Mouse (Mus musculus) R1 (cell line): ENCODE measurements around the gene Mapkapk2.
"Not testable (repeated sequence)": the region's sequence is repeated elsewhere in the genome, so short reads cannot be mapped to it uniquely, and the experiment has no call there.

Experiments used
- DNase-seq: peaks from one replicate; pipeline ENCODE4 v3.0.0-alpha.2; 2018; ENCODE audit warnings: low read depth, low spot score

The Mapkapk2 gene

DNA sequence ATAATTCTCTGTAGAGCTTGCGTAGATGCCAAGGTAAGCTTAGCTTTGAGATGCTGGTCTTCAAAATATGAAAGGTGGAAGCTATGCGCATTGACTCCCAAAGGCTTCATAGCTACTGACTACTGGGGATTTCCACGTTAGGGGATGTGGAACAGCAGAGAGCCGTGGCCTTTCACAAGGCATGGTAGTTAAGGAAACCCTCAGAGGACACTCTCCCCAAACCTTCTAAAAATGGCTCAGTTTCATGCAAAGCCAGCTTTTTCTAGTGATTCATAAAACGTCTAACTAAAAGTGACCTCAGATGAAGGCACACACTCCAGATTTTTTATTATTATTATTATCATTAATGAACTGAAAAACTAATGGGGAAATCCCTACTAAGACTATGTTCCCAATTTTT, 47.6 kb downstream of the Mapkapk2 start:
- DNase-seq, result no peak

DNA sequence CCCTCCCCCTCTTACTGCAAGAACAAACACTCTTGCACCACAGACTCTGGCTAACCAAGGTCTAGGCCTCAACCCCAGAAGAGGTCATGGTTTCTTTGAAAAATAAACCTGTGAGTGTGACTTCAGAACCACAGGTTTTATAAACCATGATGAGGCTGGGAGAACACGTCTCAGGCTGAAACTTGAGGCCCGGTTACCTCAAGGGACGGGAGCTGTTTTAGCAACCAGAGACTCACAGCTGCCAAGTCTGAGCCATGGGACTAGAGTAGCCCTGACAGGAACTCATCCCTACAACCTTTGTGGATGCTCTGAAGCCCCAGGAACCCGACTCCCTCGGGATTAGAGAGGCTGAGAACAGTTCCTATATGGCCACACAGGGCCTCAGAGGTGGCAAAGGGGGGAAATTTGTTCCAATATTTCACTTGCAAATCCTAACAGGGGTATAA, 48.2 kb downstream of the Mapkapk2 start:
- DNase-seq, result no peak

DNA sequence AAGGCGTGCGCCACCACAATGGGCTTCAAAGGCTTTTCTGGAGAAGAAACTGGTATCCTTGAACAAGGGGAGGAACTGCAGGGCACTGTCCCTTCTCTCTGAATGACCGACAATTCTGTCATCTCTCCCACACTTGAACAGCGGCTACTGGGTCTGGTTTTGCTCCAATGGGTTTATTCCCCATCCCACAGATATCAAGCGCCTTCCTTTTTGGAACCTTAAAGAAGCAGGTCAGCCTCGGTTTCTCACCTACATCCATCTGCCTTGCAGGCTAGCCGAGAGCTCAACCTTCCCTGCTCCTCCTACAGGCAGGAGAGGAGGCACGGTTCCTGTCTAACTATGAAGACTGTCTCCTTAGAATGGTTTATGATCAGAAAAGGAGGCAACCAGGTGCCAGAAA, 48.7 kb downstream of the Mapkapk2 start:
- no peak for DNase-seq

DNA sequence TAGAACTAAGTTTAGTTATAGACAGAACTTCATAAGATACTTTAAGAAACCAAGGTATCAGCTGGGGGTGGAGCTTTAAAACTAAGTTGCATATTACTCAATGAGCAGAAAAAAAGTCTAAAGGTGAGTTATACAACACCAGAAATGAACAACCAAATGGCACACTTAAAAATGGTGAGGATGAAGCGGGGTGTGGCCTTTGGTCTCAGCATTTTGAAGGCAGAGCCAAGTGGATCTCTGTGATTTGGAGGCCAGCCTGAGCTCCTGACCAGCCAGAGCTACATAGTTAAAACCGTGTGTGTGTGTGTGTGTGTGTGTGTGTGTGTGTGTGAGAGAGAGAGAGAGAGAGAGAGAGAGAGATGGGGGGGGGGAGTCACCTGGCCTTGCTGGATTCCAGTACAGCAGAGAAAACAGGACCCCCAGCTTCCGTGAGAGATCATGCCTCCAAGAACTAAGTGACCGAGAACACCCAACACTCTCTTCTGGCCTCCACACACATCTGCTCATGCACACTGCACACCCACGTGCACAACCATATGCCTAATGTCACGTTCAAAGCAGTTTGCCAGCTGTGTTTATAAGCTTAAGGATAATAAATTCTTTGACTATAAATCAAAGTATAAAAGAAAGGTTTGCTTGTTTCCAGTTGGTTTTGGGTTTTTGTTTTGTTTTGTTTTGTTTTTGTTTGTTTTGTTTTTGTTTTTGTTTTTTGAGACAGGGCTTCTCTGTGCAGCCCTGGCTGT, 49.3 kb downstream of the Mapkapk2 start:
- no peak for DNase-seq

DNA sequence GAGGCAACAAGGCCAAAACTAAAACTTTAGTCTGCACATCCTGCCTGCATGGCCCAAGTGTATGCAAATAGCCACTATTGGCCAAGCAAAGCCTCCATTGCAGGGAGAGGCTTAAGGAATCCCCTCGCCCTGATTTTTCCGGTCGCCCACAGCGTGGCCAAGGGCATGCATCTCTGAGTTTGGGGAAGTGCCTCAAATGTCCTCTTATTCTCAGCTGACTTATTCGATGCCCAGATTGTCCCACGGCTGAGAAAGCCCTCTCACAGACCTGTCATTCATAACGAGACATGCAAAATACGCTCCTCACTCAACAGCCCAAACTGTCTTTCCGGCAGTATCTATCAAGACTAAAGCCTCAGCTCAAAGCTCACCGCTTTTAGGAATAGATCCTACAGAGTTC, 51.0 kb downstream of the Mapkapk2 start:
- DNase-seq, result no peak

DNA sequence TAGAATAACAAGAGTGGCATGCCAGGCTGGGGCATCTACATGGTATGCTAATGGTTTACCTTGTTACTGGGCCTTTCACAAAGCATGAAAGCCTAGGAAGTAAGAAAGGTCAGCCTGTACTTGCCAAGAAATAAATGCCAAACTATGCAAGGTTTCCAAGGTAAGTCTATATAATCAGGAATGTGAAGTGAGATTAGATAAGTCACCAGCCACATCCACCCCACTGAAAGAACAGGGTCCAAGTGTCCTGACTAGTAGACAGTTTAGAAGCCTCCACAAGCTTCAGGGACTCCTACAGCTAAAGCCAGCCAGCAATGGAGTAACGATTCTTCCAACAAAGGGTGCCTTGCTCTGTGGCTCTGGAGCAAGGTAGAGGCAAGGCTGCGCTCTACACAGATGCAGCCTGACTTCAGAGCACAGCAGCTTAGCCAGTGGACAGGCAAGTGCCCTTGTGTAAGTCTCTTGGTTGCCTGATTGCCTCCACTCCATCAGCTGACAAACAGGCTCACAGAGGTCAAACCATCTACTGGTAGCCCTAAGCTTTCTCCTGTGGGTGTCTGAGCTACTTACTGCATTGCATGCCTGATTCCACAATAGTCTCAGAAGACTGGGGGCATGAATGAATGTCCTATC, 51.8 kb downstream of the Mapkapk2 start:
- no peak for DNase-seq

DNA sequence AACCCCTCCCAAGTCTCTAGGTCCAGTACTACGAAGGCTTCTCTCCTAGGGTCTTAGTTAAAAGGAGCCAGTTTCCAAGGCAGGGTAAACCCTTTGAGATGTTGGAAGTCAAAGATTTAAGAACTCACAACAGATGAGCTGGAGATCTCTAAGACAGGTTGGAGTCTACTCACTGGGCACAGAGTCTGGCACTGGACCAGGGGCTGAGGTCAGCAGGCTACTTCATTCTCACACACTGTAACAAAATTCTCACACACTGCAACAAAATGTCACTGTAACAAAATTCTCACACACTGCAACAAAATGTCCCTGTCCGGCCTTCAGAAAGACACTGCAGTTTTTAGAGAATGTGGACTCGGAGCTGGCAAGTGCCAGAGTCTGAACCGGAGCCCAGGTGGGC, 54.0 kb downstream of the Mapkapk2 start:
- no peak for DNase-seq

DNA sequence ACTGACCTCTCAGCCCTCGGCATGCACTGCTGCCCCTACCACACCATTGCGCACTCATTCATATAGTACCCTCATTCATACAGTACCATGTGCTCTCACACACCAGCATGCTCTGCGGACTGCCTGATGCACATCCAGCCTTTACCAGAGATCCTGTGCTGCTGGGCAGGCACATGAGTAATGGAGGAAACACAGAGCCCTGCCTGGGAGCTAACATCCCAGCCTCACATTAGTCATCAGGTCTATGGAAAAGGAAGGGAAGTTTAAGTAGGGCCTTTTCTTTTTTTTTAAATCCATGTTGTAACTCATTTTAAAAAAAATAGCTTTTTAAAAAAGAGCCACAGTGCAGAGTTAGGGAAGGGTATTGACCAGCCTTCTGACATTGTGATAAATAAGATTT, 54.9 kb downstream of the Mapkapk2 start:
- DNase-seq, result no peak

DNA sequence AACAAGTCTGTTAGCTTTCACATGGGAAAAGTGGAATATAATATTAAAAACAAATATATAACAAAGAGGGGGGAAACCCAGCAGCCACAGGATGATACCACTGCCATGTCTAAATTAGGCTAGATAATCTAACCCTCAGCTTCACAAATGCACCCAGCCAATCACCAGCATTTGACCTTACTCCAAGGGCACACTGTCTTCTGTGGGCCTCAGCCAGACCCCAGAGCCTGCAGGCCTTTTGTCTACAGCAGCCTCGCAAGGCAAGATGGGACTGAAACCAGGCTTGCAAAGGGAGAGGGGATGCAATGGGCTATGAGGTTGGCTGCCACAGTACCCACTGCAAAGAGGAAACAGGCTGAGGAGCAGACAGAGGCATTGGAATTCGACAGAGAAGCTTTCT, 55.4 kb downstream of the Mapkapk2 start:
- DNase-seq, result no peak

DNA sequence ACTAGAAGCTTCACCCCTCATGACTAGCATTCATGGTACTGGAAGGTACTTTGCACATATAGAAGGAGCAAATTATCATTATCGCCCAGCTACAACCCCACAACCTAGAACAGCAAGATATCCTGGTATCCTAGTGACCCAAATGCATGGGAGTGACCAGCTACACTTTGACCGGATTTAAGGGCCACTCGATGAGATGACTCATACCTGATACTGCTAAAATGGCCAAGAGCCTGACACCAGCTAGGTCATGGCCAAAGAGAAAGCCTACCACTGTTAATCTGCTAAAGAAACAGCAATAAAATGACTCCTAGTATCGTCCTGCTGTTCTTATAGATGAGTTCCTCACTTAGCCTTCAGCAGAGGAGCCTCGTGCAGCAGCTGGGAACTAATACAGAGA, 58.1 kb downstream of the Mapkapk2 start:
- DNase-seq, result no peak

DNA sequence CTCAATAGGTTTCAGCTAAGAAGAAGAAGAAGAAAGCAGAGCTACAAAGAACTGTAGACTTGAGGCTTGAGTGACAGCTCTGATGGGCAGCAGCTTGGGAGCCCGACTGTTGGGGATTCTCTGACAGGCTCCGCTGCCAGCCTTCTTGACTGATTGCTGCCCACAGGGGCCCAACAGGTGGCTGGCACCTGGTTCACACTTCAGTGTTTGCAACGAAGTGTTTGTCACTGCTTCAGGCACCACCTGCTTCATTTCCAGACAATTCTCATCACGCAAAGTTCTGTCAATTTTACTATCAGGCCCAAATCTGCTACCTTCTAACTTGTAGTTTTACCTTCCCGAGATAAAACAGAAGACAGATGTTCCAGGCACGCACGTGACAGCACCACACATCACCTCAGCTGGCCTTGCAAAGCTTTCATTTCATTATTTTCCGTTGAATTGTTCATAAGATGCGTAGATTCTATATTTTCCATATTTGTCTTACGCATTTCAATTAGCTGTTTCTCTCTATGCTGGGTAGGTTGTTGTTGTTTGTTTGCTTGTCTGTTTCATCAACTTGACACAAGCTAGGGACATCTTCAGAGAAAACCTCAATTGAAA, 59.1 kb downstream of the Mapkapk2 start:
- DNase-seq, result no peak

DNA sequence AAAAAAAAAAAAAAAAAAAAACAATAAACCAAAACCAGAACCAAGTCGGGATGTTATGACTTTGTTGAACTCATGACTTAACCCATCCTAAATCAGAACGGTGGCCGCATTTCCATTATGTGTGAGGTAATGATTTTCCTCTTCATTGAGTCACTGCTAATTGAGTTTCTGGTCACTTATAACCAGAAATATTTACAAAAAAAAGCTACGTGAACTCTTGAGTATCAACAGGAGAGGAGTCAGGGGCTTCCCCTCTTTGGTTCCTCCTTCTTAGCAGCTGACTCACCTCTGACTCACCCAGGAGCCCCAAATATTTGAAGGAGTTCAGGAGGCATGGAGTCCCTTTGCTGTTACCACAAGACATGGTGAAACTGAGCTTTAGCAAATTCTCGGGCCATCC, 59.6 kb downstream of the Mapkapk2 start:
- no peak for DNase-seq

DNA sequence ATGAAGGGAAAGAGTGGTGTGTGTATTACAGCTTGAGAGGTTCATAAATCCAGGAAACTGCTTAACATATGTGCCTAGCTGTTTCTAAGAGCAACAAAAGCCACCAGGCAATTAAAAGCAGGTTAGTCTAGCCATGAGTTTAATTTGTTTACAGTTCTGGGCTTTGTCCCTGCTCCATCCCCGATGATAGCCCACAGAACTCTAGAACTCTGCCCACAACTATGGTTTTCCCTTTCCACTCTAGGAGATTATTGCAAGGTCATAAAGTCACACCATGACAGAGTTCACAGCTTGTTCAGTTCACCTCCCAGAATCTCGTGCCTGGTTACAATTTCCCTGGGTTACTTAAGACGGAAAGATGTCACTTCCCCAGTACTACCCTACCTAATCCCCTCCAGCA, 66.4 kb downstream of the Mapkapk2 start:
- DNase-seq, result no peak

DNA sequence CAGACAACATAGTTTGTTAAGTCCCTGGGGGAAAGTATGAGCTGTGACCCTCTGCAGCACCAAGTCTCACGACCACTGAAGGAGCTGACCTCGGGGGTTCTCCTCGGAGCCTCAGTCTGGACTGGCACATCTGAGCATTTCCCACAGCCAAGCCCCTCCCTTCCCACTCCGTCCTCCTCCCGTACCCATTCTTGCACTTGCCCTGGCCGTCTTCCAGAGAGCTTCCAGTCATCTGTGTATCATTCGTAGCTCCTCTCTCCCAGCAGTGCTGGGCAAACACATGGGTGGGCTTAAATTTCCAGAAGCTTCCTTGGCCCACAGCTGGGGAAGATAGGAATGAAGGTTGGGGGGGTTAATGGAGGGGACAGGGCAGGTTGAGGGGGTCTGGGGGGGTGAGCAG, 67.4 kb downstream of the Mapkapk2 start:
- DNase-seq, result no peak

DNA sequence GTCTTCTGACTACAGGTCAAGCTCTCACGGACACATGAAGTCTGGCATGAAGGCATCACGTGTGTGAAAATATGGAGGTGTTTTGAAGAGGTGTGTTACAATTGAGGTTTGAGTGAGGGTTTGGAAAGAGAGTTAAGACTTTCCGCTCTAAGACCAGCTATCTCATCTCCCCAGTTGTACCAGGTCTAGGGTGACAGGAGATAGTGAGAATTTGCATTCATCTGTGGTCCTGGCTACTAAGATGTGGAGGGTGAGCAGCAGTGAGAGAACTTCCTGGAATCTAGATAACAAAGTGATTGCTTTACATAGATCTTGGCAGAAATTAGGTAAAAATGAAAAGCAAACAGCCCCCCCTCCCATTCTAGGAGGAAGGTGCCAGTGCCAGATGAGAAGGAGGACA, 68.4 kb downstream of the Mapkapk2 start:
- DNase-seq, result no peak

DNA sequence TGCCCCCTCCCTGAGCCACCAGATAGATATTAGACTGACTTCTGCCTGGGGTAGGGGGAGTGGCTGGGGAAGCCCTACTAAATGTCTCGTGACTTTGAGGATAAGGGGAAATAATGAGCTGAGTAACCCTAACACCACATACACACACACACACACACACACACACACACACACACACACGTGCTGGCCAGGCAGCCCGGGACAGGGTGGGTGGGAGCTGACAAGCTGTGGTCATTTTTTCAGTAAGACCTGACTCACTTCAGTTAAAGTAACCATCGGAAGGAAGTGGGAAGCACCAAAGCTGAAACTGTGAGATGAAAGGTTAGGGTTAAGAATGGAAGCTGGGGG, 71.8 kb downstream of the Mapkapk2 start:
- DNase-seq, result no peak

DNA sequence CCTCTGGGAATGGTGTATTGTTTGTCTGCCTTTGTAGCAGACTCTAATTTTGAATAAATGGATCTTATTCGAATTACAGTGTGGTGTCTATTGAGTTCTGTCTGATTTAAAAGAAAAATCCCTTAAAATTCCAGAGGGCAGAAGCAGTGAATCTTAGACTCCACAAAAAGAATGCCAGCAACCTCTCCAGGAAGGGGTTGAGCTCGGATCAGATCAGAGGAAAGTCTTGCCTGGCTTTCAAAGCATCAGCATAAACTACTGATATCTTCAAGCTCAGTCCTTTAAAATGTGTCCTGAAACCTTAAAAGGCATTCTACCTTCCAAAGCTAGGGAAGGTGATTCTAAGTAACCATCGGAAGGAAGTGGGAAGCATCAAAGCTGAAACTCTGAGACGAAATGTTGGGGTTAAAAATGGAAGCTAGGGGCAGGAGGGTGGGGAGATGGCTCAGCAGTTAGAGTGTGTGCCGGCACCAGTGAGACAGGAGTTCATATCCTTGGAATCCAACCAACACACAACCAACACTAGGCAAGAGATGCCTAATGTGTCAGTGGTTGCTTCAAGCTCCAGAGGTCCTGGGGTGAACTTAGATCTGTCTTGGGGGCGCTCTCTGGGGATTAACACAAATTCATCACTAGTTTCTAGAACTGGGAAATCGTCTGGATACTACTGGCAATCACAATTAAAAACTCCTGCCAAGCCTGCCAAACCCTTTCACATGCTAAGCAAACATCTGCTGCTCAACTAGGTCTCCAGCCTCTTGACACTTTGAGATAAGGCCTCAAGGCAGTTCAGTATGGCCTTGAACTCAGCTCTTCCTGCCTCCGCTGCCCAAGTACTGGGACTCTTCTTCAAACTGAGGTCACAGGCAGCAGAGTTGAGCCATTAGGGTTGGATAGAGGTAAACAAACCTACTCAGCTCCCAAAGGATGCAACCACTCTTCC, 72.5 kb downstream of the Mapkapk2 start:
- DNase-seq, result no peak

DNA sequence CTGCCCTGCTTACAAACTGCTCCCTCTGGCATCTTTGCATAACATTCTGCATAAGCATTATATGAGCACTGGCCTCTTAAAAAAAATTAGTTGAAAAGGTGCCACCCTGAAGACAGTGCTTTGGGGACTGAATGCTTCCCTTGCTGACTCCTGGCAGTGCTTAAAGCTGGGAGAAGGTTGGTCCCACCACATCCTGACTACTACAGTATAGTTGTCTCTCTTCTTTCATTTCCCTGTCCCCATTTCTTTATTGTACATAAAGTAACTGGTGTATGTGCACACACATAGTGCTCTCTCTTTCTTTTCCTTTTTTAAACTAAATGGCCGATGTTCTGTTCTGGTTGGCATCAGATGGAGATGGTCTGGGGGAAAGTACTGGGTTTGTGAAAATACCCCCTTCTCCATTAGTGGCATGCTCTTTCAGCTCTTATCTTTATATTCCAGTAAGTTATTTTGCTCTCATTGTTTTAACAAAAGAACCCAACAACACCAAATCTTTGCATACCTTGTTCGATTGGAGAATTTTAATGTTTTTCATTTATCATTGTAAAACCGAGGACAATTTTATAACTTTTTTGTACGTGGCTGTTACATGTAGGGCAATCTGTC, 74.3 kb downstream of the Mapkapk2 start:
- not testable (repeated sequence) for DNase-seq

DNA sequence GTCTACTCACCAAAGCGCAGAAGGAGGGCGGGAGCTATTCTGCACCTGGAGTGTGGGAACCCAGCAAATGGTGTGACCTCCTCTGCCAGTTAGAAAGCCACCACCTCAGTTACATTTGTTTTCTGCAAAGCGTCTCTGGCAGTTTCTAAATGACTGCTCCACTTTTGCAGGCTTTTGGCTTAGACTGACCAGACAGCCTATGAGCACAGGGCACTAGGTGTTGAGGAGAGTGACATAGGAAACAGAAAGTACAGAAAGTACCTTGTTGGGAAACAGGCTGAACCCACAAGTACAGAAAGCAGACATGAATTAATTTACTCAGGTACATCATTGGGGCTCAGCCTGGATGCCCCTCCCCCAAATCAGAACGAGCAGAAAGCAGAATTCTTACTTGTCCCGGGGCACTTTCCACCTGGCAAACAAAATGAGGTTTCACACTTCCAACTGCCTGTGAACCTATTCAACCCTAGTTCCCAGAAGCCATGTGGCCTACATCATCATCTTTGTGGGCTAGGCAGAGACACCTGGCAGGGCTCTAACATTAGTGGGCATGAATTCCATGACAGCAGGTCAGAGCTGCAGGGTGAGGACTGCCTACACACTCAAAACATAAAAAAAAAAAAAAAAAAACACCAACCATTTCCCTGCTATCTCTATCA, 74.9 kb downstream of the Mapkapk2 start:
- DNase-seq, result no peak

DNA sequence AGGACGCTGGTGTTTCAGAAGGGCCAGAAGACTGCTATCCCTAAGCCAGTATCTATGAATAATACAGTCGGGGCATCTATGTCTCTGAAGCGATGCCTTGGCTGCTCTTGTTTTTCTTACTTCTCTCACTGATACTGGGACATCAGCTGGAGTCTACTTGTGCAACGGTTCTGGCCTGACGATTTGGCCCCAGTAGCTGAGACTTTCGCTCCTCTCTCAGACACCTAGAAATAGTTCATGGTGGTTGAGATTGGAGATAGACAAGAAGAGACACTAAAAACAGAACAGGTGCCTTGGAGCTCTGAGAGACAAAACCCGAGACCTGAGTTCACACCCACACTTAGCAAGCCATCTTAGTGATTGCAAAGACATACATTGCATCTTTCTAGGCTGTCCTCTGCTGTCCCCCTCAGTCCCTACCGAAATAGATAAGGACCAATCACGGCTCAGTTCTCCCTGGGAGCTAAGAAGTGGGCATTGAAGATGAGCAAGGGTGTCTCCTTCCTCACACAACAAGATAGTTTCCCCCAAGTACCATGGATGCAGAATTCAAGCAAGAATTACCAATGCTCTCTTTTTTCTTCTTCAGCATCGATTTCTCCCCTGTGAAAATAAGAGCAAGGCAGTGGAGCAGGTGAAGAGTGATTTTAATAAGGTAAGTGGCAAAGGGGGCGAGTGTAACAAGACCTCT, 75.6 kb downstream of the Mapkapk2 start:
- no peak for DNase-seq

DNA sequence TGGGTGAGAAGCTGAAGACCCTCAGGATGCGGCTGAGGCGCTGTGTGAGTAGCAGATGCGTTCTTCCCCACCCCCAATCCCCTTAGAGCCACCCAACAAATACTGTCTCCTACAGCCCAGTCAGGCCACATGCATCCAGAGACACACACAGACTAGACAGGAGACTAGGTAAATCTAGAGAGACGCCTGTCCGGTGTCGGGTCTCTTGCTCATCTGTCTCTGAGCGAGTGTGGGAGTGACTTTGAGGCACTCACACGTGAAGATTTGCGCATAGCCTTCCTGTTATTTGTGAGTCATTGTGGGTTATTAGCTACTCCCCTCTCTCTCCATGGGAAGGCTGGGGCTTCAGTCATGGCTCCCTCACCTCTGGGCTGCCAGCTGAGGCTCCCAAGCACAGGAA, 76.2 kb downstream of the Mapkapk2 start:
- no peak for DNase-seq
